Mouse (Mus musculus): ENCODE results near the gene Bnip1.

Bnip1 gene

DNA sequence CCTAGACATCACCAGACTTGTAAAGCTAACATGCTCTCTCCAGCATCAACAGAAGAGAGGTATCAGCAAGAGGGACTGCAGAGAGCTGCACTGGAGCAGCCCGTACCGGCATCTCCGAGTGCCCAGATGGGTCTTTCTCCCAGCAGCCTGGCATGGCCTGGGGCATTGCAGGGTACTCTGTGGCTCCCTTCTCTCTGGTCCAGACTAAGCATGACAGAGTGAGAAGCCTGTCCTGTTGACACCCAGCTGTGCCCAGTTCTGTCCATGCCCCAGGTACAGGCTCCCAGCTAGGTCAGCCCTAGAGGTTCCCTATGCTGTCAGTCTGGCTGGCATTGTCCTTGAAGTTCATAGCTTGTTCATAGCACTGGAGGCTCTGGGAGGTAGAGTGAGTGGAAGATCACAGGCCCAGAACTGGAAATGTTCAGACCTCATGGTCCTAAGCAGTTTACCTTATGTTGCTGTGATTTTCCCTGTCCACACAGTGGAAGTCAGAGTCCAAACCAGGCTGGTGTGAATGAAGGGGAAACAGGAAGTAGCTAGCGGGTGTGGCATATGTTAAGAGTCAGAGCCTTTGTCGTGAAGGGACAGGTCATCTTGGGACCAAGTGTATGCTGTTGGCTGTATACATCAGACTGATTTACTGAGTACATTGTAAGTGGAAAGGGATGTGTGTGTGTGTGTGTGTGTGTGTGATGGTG lies 12.4 kb downstream of the Bnip1 start:
- DNase-seq (ENCODE audit: low spot score in 2 of 2) = peak in 1 of 2 experiments; percentile 11

DNA sequence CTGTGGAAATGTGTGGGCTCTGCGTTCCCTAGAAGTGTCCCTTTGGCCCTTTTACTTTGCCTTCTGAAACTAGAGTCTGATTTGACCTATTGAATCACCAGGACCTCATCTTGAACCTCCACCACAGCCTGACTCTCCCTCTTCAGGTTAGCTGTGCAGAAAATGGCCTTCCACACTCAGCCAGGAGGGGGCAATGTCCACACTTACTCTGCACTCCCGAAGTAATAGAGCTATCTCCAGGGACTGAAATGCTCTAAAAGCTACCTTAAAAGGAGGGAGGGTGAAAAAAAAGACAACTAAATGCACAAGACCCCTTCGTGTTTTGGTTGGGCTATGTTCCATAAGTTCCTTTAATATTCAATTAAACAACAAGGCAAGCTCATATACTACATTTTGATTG lies 13.9 kb downstream of the Bnip1 start:
- DNase-seq (ENCODE audit: low spot score in 2 of 2) = peak in 1 of 2 experiments; percentile 73

DNA sequence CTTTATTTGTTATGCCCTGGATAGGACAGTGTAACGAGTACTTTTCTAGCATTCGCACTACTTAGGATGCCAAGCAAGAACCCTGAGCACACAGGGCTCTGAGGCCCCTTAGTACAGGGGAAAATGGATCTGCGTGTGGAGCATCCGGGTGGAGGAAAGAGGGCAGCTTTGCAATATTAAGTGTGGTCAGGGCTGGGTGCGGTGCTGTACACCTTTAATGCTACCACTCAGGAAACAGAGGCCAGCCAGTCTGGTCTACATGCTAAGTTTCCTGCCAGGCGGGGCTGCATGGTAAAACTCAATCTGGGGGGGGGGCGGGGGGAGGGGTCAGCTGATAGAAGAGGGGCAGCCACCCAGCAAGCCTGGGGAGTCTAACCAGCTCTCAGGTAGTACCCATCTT lies 14.5 kb downstream of the Bnip1 start:
- DNase-seq (ENCODE audit: low spot score in 2 of 2) = peak in 1 of 2 experiments; percentile 5

DNA sequence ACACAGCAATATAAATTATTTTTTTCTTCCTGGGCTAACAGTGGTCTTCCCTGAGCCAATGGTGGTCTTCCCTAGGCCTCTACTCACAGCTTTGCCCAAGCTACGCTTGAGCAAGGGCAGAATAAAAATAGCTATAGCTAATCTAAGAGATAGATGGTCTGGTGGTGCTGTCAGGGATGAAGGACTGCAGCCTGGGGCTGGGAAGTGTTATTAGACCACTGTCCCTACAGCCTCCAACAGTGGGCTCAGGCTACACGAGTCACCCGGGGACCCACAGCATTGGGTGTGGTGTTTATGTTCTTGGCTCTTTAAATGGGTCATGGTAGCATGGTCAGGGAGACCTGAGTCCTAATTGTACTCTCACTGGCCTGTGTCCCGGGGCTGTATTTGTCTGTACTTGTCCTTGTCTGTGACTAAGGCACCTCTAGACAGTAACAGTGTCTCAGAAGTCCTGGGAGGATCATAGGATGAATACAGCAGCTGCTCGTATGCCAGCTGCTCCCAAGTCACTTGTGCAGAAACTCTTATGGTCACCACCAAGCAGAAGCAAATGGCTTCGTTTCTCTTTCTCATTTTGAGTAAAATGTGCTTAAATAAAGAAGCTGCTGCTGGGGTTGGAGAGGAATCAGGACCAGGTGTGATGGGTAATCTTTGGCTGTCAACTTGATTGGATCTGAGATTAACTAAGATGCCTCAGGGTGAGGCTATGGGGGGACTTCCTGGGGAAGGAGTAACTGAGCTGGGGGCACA lies 16.7 kb downstream of the Bnip1 start:
- peak in 1 of 2 experiments; percentile 6 for DNase-seq (ENCODE audit: low spot score in 2 of 2)

DNA sequence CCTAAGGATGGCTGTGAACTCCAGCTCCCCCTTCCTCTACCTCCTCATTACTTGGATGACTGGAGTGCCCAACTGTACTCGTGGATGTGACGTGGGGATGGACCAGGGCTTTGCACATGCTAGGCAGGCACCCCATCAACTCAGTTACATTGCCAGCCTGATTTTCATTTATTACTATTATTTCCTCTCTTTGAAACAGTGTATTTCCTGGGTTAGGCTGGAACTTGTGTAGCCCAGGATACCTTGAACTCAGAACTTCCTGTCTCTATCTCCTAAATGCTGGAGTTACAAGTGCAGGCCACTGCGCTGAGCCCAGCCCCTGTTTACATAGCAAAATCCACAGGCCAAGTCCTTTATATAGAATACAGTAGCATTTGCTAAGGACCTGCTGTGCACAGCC lies 22.0 kb downstream of the Bnip1 start:
- DNase-seq (ENCODE audit: low spot score in 2 of 2) = peak in 1 of 2 experiments; percentile 6

DNA sequence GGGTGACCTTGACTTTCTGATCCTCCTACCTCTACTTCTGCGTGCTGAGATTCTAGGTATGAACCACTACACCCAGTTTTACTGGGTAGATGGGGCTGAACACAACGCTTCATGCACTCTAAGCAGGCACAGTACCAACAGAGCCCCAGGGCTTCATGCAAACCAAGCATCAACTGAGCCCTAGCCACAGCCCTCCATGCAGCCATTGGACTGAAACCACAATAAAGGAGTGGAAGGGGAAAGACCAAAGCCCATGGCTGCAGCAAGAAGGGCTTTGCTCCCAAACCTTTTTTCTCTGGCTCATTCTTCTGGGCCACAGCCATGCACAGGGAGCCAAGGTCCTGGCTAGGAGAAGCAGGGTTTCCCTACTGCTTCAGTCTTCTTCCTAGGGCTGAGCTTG lies 31.7 kb downstream of the Bnip1 start:
- peak in 1 of 2 experiments; percentile 4 for DNase-seq (ENCODE audit: low spot score in 2 of 2)

DNA sequence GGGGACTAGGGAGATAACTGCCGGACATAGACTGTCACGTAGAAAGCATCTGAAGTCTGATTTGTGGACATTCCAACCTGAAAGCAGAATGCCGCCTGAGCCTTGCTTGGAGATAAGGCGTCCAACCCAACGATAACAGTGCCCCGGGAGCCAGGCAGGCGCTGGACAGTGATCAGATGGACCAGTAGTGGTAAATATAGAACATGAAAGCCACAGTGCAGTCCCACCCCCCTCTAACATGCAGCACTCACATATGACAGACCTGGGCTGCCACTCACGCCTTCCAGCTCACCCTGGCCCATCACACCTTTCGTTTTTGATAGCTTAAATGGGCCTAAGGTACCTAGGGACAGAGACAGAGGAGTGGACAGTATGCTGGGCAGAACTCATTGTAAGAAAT lies 32.6 kb downstream of the Bnip1 start:
- peak in 1 of 2 experiments; percentile 8 for DNase-seq (ENCODE audit: low spot score in 2 of 2)

DNA sequence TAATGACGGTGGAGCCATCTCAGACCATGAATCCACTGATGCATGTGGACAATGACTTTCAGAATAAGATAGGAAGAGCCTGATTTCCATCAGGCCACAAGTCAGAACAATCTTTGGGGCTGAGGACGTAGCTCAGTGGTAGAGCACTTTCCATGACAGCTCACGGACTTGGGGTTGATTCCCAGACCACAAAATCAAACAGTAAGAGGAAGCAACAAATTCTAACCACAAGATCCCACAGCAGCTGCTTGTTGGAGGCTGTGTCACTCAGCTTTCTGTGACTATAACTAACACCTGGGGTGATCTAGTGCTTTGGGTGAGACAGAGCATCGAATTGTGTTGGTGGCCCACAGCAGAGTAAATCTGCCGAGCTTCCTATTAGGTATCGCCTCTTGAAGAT lies 35.9 kb downstream of the Bnip1 start:
- DNase-seq (ENCODE audit: low spot score in 2 of 2) = peak in 1 of 2 experiments; percentile 4

DNA sequence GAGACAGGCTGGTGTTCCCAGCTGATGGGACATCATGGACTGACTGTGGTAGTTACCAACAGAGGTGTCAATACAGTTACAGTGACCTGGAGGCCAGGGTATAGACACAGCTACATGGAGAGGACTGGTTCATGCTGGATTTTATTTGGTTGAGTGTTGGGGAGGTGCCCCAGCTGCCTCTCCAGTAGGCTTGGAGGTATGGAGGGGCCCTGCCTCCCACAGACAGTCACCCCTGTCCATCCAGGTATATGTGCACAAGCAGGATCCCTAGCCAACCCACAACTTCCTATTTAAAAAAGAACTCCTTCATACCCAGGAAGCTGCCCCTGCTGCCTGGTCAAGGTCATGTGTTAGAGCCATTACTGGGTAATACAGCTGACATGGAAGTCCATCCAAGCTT lies 36.9 kb downstream of the Bnip1 start:
- DNase-seq (ENCODE audit: low spot score in 2 of 2) = peak in 1 of 2 experiments; percentile 7

DNA sequence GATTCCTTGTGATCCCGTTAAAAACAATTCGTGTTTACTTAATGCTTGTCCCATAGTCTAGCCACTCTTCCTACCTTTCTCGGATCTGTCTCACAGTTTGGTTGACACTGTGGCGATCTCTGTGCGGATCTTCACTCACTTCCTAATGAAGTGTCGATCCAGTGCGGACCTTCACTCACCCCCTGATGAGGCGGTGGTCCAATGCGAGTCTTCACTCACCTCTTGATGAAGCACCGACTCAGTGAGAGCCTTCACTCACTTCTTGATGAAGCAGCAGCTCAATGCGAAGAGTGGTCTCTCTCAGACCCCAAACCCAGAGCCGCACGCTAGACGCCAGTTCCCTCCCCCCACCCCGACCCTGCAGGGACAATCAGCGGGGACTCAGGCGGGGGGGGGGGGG lies 45.3 kb downstream of the Bnip1 start:
- no peak for DNase-seq (ENCODE audit: low spot score in 2 of 2)

DNA sequence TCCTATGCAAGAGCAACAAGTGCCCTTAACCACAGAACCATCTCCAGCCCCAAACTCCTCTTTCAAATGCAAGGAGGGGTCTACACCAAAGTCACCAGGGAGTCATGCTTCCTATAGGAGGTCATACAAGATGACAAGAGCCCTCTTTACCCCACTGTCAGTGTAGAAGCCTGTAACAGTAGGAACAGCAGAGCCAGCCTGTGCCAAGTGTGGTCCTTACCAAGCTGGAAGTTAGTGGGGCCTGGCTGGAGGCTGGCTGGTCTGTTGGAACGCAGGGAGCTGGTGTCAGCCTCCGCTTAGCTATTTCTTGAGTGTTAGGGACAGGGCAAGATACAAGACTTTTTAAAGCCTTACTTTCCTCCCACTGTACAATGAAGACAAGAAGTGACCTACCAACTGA lies 52.9 kb downstream of the Bnip1 start:
- no peak for DNase-seq (ENCODE audit: low spot score in 2 of 2)

DNA sequence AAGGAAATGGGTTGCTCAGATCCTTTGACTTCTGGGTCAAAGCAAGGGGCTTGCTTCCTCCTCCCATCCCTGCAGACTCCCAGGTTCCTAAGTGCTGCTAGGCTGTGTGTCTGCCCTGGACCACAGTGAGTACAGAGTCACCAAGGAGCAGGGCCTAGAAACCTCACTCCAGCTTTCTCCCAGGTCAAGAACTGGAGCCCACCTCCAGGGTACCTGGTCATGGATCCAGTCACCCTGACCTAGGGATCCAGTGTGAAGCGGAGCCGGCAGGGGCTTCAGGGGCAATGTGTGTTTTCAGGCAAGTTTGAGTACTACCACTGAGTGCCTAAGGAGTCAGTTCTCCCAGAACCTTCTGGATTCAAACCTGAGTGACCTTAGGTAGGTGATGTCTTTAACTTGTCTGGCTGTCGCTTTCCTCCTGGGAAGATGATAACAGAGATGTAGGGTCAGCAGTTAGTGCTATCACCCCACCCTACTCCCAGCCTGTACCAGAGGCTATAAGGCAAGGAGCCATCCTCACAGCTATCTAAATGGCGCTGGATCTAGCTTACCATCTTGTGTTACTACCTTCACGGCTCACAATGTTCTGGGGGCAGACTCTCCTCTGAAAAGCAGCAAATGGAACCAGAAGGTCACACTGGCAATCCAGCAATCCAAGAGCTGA lies 53.6 kb downstream of the Bnip1 start:
- no peak for DNase-seq (ENCODE audit: low spot score in 2 of 2)

DNA sequence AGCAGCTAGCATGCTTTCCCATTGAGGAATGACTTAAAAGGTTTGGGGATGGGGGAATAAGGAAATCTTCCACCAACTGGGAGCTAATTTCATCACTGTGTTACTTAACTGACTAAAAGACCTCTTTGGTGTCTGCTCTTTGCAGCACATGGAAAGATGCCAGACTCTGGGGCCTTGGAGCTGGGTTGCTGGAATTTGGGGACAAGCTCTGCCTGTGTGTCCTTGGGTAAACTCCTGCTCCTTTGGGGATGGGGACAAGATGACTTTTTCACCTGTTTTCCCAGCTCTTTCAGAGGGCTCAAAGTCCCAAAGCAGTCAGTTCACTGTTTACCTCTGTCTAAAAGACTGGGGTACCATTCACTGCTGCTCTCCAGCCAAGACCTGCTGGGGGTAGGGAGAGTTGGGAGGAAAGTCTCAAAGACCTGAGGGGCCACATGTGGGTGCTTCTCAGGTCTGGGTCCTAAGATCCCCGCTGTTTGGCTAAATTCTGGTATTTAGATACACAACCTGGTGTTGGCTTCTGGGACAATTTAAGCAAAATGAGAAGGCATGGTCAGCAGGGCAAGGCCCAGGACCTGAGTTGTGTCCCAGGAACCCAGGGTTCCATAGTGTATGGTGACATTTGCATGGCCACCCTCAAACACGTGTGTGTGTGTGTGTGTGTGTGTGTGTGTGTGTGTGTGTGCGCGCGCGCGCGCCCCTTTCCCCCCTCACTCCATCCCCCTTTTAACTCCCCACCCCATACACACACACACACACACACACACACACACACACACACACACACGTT lies 54.3 kb downstream of the Bnip1 start:
- DNase-seq (ENCODE audit: low spot score in 2 of 2) = no peak

DNA sequence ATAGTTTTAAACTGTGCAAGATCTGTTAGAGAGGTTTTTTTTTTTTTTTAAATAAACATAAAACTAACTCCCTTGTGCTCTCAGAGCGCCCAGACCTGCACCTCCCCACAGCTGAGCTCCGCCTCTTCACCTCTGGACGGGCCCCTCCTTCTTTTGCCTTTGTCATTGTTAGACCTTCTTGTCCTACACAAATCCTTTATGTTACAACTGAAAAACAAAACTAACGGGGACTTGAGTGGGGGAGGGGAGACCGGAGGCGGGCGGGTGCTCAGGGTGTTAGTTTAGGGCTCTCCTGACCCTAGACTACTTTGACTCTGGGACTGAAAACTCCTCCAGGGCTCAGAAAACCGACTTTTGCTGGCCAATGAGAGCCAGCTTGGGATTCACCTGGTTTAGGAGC lies 55.1 kb downstream of the Bnip1 start:
- DNase-seq (ENCODE audit: low spot score in 2 of 2) = no peak

DNA sequence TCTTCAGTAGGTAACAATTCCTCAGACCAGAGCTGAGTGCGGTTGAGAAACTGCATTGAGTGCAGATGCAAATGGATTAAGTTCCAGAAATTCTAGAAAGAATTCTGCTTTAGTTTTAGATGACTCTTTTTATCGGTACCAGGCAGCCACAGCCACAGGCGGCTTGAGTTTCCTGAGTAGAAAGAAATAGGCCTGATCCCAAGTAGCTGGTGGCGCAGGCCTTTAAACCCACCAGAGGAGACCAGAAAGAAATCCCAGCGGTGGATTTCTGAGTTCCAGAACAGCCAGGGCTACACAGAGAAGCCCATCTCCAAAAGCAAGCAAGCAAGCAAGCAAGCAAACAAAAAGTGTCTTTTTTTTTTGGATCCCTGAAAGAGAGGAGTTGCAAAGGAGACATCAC lies 55.5 kb downstream of the Bnip1 start:
- no peak for DNase-seq (ENCODE audit: low spot score in 2 of 2)

DNA sequence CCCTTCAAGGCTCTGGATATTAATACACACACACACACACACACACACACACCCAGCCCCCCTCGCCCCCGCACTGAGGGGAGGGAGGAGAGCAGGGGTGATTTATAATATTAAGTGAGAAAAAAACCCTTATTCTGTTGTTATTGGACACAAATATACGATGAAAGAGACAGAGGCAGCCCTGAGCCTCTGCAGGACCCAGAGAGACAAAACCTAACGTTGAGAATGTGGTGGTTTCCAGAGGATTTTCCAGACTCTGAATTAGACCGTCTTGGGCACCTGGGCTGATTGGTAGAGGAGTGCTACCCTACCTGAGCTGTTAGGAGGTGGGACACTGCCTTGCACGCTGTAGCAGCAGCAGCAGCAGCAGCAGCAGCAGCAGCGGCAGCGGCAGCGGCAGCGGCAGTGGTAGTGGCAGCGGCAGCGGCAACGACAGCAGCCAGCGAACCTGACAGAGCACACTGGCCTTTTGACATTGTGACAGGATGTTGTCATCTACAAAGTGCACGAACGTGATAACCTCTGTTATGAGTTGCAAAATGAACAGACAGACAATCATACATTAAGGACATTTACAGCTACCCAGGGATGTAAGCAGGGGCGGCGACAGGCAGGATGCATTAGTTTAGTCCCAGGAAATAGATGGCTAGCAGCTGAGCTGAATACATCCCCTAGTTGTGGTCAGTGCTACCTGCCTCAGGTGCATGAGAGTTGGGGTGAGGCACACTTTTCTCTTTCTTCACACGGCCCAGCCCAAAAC lies 56.1 kb downstream of the Bnip1 start:
- DNase-seq (ENCODE audit: low spot score in 2 of 2) = no peak

DNA sequence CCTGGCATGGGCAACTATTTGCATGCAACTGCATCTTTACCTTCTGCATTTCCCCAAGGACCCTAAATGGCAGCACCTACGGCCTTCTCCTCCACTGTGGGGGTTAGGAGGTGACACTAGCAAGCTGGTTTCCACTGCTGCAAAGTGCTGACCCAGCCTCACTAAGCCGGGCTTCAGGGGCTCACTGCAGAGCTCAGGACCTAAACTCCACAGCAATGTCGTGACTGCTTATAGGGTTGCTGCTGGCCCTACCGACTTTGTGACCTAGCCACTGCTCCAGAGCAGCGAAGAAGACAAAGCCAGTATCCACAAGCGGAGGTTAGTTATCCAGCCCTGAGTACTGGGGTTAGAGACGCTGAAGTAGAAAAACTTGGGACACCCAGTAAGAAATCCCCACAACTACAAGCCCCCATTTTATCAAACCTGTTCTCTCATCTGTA lies 56.7 kb downstream of the Bnip1 start:
- no peak for DNase-seq (ENCODE audit: low spot score in 2 of 2)

DNA sequence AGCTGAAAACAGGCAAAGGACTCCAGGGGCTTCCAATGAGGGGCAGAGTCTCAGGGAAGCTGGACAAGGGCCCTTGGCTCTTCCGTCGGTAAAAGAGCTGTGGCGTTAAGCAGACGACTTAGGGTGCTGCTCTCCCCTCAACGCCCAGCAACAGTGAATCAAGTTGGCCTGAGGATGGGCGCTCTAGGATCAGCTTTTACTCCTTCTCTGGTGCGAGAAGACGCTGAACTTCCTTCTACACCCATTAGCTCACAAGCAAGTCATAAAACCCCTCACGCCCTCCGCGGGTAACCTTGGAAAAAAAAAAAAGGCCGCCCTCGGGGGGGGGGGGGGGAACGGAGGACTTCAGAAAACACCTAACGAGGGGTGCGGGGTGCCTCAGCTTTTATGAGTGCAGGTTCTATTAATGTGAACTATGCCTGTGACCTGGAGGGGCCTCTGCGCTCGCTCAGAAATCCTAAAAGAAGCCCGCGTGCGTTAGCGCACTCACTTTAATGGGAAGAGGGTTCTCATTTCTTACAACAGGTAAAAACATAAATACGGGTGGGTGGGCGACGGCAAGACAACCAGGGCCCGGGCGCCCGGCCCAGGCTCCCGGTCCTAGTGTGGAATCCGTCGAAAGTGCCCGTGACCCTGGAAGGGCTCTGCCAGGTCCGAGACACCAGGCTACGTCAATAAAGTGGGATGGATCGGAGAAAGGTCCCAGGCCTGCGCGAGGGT lies 57.5 kb downstream of the Bnip1 start:
- no peak for DNase-seq (ENCODE audit: low spot score in 2 of 2)

DNA sequence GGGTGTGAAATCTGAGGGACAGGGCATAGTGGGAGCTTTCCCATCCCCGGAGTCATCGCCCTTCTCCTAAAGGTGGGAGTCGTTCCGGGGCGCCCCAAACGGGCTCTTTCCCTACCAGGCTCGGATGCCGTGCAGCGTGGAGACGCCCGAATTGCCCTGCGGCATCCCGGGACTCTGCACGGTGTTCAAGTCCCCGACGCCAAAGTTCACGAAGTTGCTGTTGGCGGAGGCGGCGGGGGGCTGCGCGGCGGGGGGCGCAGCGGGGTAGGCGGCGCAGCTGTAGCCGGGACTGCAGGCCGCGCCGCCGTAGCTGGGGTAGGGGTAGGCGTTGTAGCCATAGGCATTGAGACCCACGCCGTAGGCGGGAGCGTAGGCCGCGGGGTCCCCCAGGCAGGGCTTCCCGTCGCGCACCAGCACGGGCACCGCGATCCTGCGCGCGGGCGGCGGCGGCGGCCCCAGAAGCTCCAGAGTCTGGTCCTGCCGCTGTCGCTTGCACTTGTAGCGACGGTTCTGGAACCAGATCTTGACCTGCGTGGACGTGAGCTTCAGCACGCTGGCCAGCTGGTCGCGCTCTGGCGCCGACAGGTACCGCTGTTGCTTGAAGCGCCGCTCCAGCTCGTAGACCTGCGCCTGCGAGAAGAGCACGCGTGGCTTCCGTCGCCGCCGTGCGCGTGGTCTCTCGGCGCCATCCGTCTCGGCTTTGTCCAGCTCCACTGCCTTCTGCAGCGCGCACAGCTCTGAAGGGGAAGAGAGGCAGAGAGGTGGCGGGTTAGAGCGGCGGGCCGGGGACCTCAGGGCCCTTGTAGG lies 58.2 kb downstream of the Bnip1 start:
- DNase-seq (ENCODE audit: low spot score in 2 of 2) = no peak

Data from spleen, postnatal 10 days (tissue).